Mouse (Mus musculus): ENCODE results near the gene Iyd. TPM values are rescaled to one million over a fixed set of nuclear protein-coding genes. Genes with fewer than 3 reads are reported as not detected.

Iyd gene
- polyA plus RNA-seq, 1 experiment, result not detected

- Histone ChIP-seq H3K4me3 (replicated peaks; ENCODE audit: control insufficient read depth, low read depth, low read length) (no peak overlapping the region), H3K4me1 (ENCODE audit: control insufficient read depth, insufficient read depth, low read length) (no peaks in the 10 kb centered on the region)
- TF ChIP-seq CTCF (IDR thresholded peaks at IDR 0.05; ENCODE audit: control insufficient read depth, insufficient read depth, low read length) (no peak), POLR2A (IDR thresholded peaks at IDR 0.05; ENCODE audit: borderline replicate concordance, control insufficient read depth, low read depth, low read length) (no peak)
Measured at GRCm38 (mm10) chr10:3562165-3562564, 22.1 kb downstream of the Iyd start.

GRCm38 (mm10) chr10:3565126-3565525, 25.1 kb downstream of the Iyd start:
- WGBS, result 75% methylated on average over 4 of the region's 4 CpGs
- H3K27ac ChIP-seq (ENCODE audit: control insufficient read depth, insufficient read depth, low read depth, low read length, poor library complexity), result no peak overlapping the region
- no peak for TF ChIP-seq CTCF (IDR thresholded peaks at IDR 0.05; ENCODE audit: control insufficient read depth, insufficient read depth, low read length)
- no peak for TF ChIP-seq POLR2A (IDR thresholded peaks at IDR 0.05; ENCODE audit: borderline replicate concordance, control insufficient read depth, low read depth, low read length)
- no peak overlapping the region for H3K4me3 ChIP-seq (replicated peaks; ENCODE audit: control insufficient read depth, low read depth, low read length)
- no peaks in the 10 kb centered on the region for H3K4me1 ChIP-seq (ENCODE audit: control insufficient read depth, insufficient read depth, low read length)

More at GRCm38 (mm10) chr10:3562165-3562564, 22.1 kb downstream of the Iyd start:
- H3K27ac ChIP-seq (ENCODE audit: control insufficient read depth, insufficient read depth, low read depth, low read length, poor library complexity), result no peak overlapping the region

- Histone ChIP-seq H3K4me3 (replicated peaks; ENCODE audit: control insufficient read depth, low read depth, low read length) (no peak overlapping the region), H3K4me1 (ENCODE audit: control insufficient read depth, insufficient read depth, low read length) (no peaks in the 10 kb centered on the region), H3K27ac (ENCODE audit: control insufficient read depth, insufficient read depth, low read depth, low read length, poor library complexity) (no peak overlapping the region)
- TF ChIP-seq CTCF (IDR thresholded peaks at IDR 0.05; ENCODE audit: control insufficient read depth, insufficient read depth, low read length) (peak; percentile 43; the same call in 1 of the 2 replicates), POLR2A (IDR thresholded peaks at IDR 0.05; ENCODE audit: borderline replicate concordance, control insufficient read depth, low read depth, low read length) (no peak)
- WGBS, result 62% methylated on average over 6 of the region's 6 CpGs
Measured at GRCm38 (mm10) chr10:3567821-3568220, 27.8 kb downstream of the Iyd start.

- WGBS, result 50% methylated on average over 10 of the region's 10 CpGs
- 0 out of 2 replicates have a peak, but pooled peaks have one; percentile 6 for TF ChIP-seq CTCF (IDR thresholded peaks at IDR 0.05; ENCODE audit: control insufficient read depth, insufficient read depth, low read length)
- TF ChIP-seq POLR2A (IDR thresholded peaks at IDR 0.05; ENCODE audit: borderline replicate concordance, control insufficient read depth, low read depth, low read length), result no peak
- no peak overlapping the region for H3K4me3 ChIP-seq (replicated peaks; ENCODE audit: control insufficient read depth, low read depth, low read length)
- H3K27ac ChIP-seq (ENCODE audit: control insufficient read depth, insufficient read depth, low read depth, low read length, poor library complexity), result no peak overlapping the region
- no peaks in the 10 kb centered on the region for H3K4me1 ChIP-seq (ENCODE audit: control insufficient read depth, insufficient read depth, low read length)
Measured at GRCm38 (mm10) chr10:3572723-3573649, 32.9 kb downstream of the Iyd start.

GRCm38 (mm10) chr10:3573905-3574500, 34.0 kb downstream of the Iyd start:
- Histone ChIP-seq H3K27ac (ENCODE audit: control insufficient read depth, insufficient read depth, low read depth, low read length, poor library complexity) (no peak overlapping the region), H3K4me1 (ENCODE audit: control insufficient read depth, insufficient read depth, low read length) (no peaks in the 10 kb centered on the region), H3K4me3 (replicated peaks; ENCODE audit: control insufficient read depth, low read depth, low read length) (no peak overlapping the region)
- 52% methylated on average over 4 of the region's 4 CpGs for WGBS
- 0 out of 2 replicates have a peak, but pooled peaks have one; percentile 35 for TF ChIP-seq CTCF (IDR thresholded peaks at IDR 0.05; ENCODE audit: control insufficient read depth, insufficient read depth, low read length)
- no peak for TF ChIP-seq POLR2A (IDR thresholded peaks at IDR 0.05; ENCODE audit: borderline replicate concordance, control insufficient read depth, low read depth, low read length)

GRCm38 (mm10) chr10:3590632-3591031, 50.6 kb downstream of the Iyd start:
- WGBS, result 81% methylated on average over 3 of the region's 3 CpGs
- no peak for TF ChIP-seq CTCF (IDR thresholded peaks at IDR 0.05; ENCODE audit: control insufficient read depth, insufficient read depth, low read length)
- TF ChIP-seq POLR2A (IDR thresholded peaks at IDR 0.05; ENCODE audit: borderline replicate concordance, control insufficient read depth, low read depth, low read length), result no peak

GRCm38 (mm10) chr10:3591790-3592189, 51.8 kb downstream of the Iyd start:
- 80% methylated on average over 3 of the region's 3 CpGs for WGBS

More at GRCm38 (mm10) chr10:3590632-3591031, 50.6 kb downstream of the Iyd start:
- Histone ChIP-seq H3K4me3 (replicated peaks; ENCODE audit: control insufficient read depth, low read depth, low read length) (no peak overlapping the region), H3K4me1 (ENCODE audit: control insufficient read depth, insufficient read depth, low read length) (no peaks in the 10 kb centered on the region), H3K27ac (ENCODE audit: control insufficient read depth, insufficient read depth, low read depth, low read length, poor library complexity) (no peak overlapping the region)

GRCm38 (mm10) chr10:3596697-3597096, 56.7 kb downstream of the Iyd start:
- TF ChIP-seq POLR2A (IDR thresholded peaks at IDR 0.05; ENCODE audit: borderline replicate concordance, control insufficient read depth, low read depth, low read length) (no peak), CTCF (IDR thresholded peaks at IDR 0.05; ENCODE audit: control insufficient read depth, insufficient read depth, low read length) (no peak)
- Histone ChIP-seq H3K27ac (ENCODE audit: control insufficient read depth, insufficient read depth, low read depth, low read length, poor library complexity) (no peak overlapping the region), H3K4me3 (replicated peaks; ENCODE audit: control insufficient read depth, low read depth, low read length) (no peak overlapping the region), H3K4me1 (ENCODE audit: control insufficient read depth, insufficient read depth, low read length) (no peaks in the 10 kb centered on the region)
- 78% methylated on average over 2 of the region's 2 CpGs for WGBS

More at GRCm38 (mm10) chr10:3591790-3592189, 51.8 kb downstream of the Iyd start:
- Histone ChIP-seq H3K4me3 (replicated peaks; ENCODE audit: control insufficient read depth, low read depth, low read length) (no peak overlapping the region), H3K4me1 (ENCODE audit: control insufficient read depth, insufficient read depth, low read length) (no peaks in the 10 kb centered on the region), H3K27ac (ENCODE audit: control insufficient read depth, insufficient read depth, low read depth, low read length, poor library complexity) (no peak overlapping the region)
- TF ChIP-seq POLR2A (IDR thresholded peaks at IDR 0.05; ENCODE audit: borderline replicate concordance, control insufficient read depth, low read depth, low read length) (no peak), CTCF (IDR thresholded peaks at IDR 0.05; ENCODE audit: control insufficient read depth, insufficient read depth, low read length) (no peak)
